In genomic region chr4:108071235-108071901, GRCm38 (mm10) we compare ENCODE assay signal across 8 mouse cellular contexts. TPM values are rescaled to one million over a fixed set of nuclear protein-coding genes. Genes with fewer than 3 reads are reported as not detected.
DNase-seq lines count a peak whose midpoint lies in the region; ATAC-seq and TF ChIP-seq lines count a peak whose summit lies in the region.

No protein-coding gene starts in this region.

- no peaks in the 10 kb centered on the region for H3K27me3 ChIP-seq in CH12.LX (replicated peaks)
- no peaks in the 10 kb centered on the region for H3K27me3 ChIP-seq in forebrain, embryonic 12.5 days
- no peaks in the 10 kb centered on the region for H3K27me3 ChIP-seq in liver, postnatal 0 days (ENCODE audit: insufficient read depth, low read length)
- H3K27me3 ChIP-seq in neural tube, embryonic 14.5 days (ENCODE audit: control insufficient read depth, insufficient read depth, low read length), result no peaks in the 10 kb centered on the region

- H3K9ac ChIP-seq in CH12.LX (ENCODE audit: insufficient read depth, low read depth), result peak overlapping the region; percentile 73
- H3K9ac ChIP-seq in forebrain, embryonic 12.5 days, result peak overlapping the region; percentile 46
- H3K9ac ChIP-seq in liver, postnatal 0 days (replicated peaks), result peak overlapping the region; percentile 72
- peak overlapping the region; percentile 37 for H3K9ac ChIP-seq in neural tube, embryonic 14.5 days (replicated peaks; ENCODE audit: low read depth, low read length)

- intact Hi-C loops in heart, postnatal 10 days (cut with DNase I), result loop anchor here (5.0 to 10.0 kb wide), 3 partner anchors 46 to 253 kb away; partner anchors contain the start of gene Coa7

- peaks cover 2 to 48% of the 10 kb centered on the region in 2 experiments for H3K36me3 ChIP-seq in CH12.LX (replicated peaks in 1 of 2; ENCODE audit: control insufficient read depth in 1 of 2, insufficient read depth in 1 of 2, low read length in 1 of 2)
- peaks cover 6% of the 10 kb centered on the region; the same call in 1 of the 2 replicates for H3K36me3 ChIP-seq in forebrain, embryonic 12.5 days (replicated peaks)
- peaks cover 17% of the 10 kb centered on the region; the same call in 1 of the 2 replicates for H3K36me3 ChIP-seq in liver, postnatal 0 days (replicated peaks; ENCODE audit: insufficient read depth, low read length)
- no peaks in the 10 kb centered on the region for H3K36me3 ChIP-seq in neural tube, embryonic 14.5 days (ENCODE audit: control insufficient read depth, insufficient read depth, low read length)

- peak overlapping the region; percentile 71 for H3K4me2 ChIP-seq in CH12.LX (ENCODE audit: insufficient read depth, low read depth, poor library complexity, severe bottlenecking)
- peak overlapping the region; percentile 60 for H3K4me2 ChIP-seq in forebrain, embryonic 12.5 days
- H3K4me2 ChIP-seq in liver, postnatal 0 days (ENCODE audit: low read depth, low read length), result peak overlapping the region; percentile 73
- peak overlapping the region; percentile 72 for H3K4me2 ChIP-seq in neural tube, embryonic 14.5 days (ENCODE audit: low read depth, low read length)

- H3K27ac ChIP-seq in CH12.LX (ENCODE audit: insufficient read depth, low read depth), result no peak overlapping the region
- H3K27ac ChIP-seq in forebrain, embryonic 12.5 days, result no peak overlapping the region
- peak overlapping the region; percentile 93 for H3K27ac ChIP-seq in liver, postnatal 0 days (ENCODE audit: low read depth)
- no peak overlapping the region; the same call in 1 of the 2 replicates for H3K27ac ChIP-seq in neural tube, embryonic 14.5 days (ENCODE audit: low read depth, low read length)

- peak; percentile 93 for DNase-seq in CH12.LX (ENCODE audit: extremely low read depth)
- DNase-seq in c-Kit-positive CD71-positive TER-119-negative erythroid progenitor cells, embryonic 14.5 days (ENCODE audit: low read depth), result peak; percentile 90
- DNase-seq in heart, postnatal 10 days, result peak; percentile 96 to 97
- DNase-seq in large intestine, adult 2 months (ENCODE audit: low read depth, low spot score), result peak; percentile 86
- DNase-seq in liver, postnatal 0 days, result peak; percentile 95
- DNase-seq in testis, postnatal 10 days (ENCODE audit: low spot score), result peak; percentile 96

- in situ Hi-C loops in CH12.LX (cut with MboI; ENCODE audit: low pct_ligation_motif_present, low pct_unique_long_range_greater_than_20kb, low sequenced_read_pairs), result no loop called here

- peak; percentile 57 for TF ChIP-seq POLR2A in CH12.LX (IDR thresholded peaks at IDR 0.05; ENCODE audit: low read depth, low read length)

- peak; percentile 96 for ATAC-seq in forebrain, embryonic 12.5 days (ENCODE audit: low FRiP score)
- ATAC-seq in liver, postnatal 0 days, result peak; percentile 77
- ATAC-seq in neural tube, embryonic 14.5 days (ENCODE audit: low read depth), result peak; percentile 97

- no peak for TF ChIP-seq RAD21 in CH12.LX (IDR thresholded peaks at IDR 0.05; ENCODE audit: low read depth, low read length)

- TF ChIP-seq EP300 in CH12.LX (IDR thresholded peaks at IDR 0.05; ENCODE audit: low read length), result 0 out of 2 replicates have a peak, but pooled peaks have one; percentile 34
- peak; percentile 12; the same call in 1 of the 2 replicates for TF ChIP-seq EP300 in liver, postnatal 0 days (IDR thresholded peaks at IDR 0.05; ENCODE audit: low read depth)

- dilution Hi-C loops in CH12.LX (cut with MboI; ENCODE audit: extremely low pct_ligation_motif_present, extremely low pct_unique_long_range_greater_than_20kb, low sequenced_read_pairs), result no loop called here

- no peak for TF ChIP-seq CTCF in CH12.LX (conservative IDR thresholded peaks at IDR 0.05 in 1 of 2, IDR thresholded peaks at IDR 0.05 in 1 of 2; ENCODE audit: low read depth in 2 of 2, low read length in 2 of 2)
- 0 out of 2 replicates have a peak, but pooled peaks have one; percentile 6 for TF ChIP-seq CTCF in liver, postnatal 0 days (IDR thresholded peaks at IDR 0.05; ENCODE audit: low read depth)

- peak overlapping the region; percentile 61 to 95 (median 70) for H3K4me3 ChIP-seq in CH12.LX (replicated peaks in 1 of 3; ENCODE audit: low read depth in 2 of 3, low read length in 2 of 3, poor library complexity in 1 of 3)
- peak overlapping the region; percentile 45 for H3K4me3 ChIP-seq in forebrain, embryonic 12.5 days (replicated peaks)
- peak overlapping the region; percentile 60 for H3K4me3 ChIP-seq in liver, postnatal 0 days (ENCODE audit: low read depth, low read length)
- H3K4me3 ChIP-seq in neural tube, embryonic 14.5 days (ENCODE audit: low read depth, low read length), result peak overlapping the region; percentile 54

- H3K79me2 ChIP-seq in CH12.LX (replicated peaks; ENCODE audit: control insufficient read depth, extremely low read depth, insufficient read depth, poor library complexity, severe bottlenecking), result peaks cover 8% of the 10 kb centered on the region

- H3K9me3 ChIP-seq in CH12.LX (replicated peaks; ENCODE audit: low read length), result no peaks in the 10 kb centered on the region
- H3K9me3 ChIP-seq in forebrain, embryonic 12.5 days, result no peaks in the 10 kb centered on the region
- H3K9me3 ChIP-seq in liver, postnatal 0 days (ENCODE audit: low read length), result no peaks in the 10 kb centered on the region
- H3K9me3 ChIP-seq in neural tube, embryonic 14.5 days (ENCODE audit: control insufficient read depth, low read length), result no peaks in the 10 kb centered on the region

- H3K4me1 ChIP-seq in CH12.LX (ENCODE audit: control insufficient read depth in 1 of 2, insufficient read depth in 2 of 2), result peaks cover 0 to 37% of the 10 kb centered on the region in 2 experiments; a peak in 2 of 4 replicates
- peaks cover 13% of the 10 kb centered on the region for H3K4me1 ChIP-seq in forebrain, embryonic 12.5 days
- peaks cover 14% of the 10 kb centered on the region for H3K4me1 ChIP-seq in liver, postnatal 0 days (ENCODE audit: insufficient read depth)
- peaks cover 8% of the 10 kb centered on the region for H3K4me1 ChIP-seq in neural tube, embryonic 14.5 days (ENCODE audit: control insufficient read depth, insufficient read depth, low read length)

- 3% methylated on average over 26 of the region's 26 CpGs for WGBS in forebrain, embryonic 12.5 days
- 2% methylated on average over 26 of the region's 26 CpGs for WGBS in large intestine, adult 2 months
- WGBS in liver, postnatal 0 days (ENCODE audit: insufficient replicate concordance), result 3% methylated on average over 26 of the region's 26 CpGs
- 3% methylated on average over 26 of the region's 26 CpGs for WGBS in neural tube, embryonic 14.5 days

TF ChIP-seq in CH12.LX, 34 proteins besides CTCF, POLR2A, EP300 and RAD21 (continues in another document):
- TF ChIP-seq MAZ (IDR thresholded peaks at IDR 0.05; ENCODE audit: low read depth, low read length), result peak; percentile 75
- peak; percentile 55 for TF ChIP-seq ETS1 (conservative IDR thresholded peaks at IDR 0.05; ENCODE audit: low read depth, low read length)
- TF ChIP-seq CHD2 (IDR thresholded peaks at IDR 0.05; ENCODE audit: low read length), result peak; percentile 52; the same call in 1 of the 2 replicates
- TF ChIP-seq MAX (IDR thresholded peaks at IDR 0.05; ENCODE audit: low read length), result peak; percentile 92
- TF ChIP-seq TCF12 (IDR thresholded peaks at IDR 0.05; ENCODE audit: low read depth, low read length), result peak; percentile 81
- TF ChIP-seq JUND (conservative IDR thresholded peaks at IDR 0.05; ENCODE audit: low read depth, low read length), result no peak
- TF ChIP-seq MAFK (IDR thresholded peaks at IDR 0.05; ENCODE audit: insufficient replicate concordance, low read length), result 0 out of 2 replicates have a peak, but pooled peaks have one; percentile 23
- TF ChIP-seq SIN3A (IDR thresholded peaks at IDR 0.05; ENCODE audit: low read length), result peak; percentile 99
- TF ChIP-seq TBP (conservative IDR thresholded peaks at IDR 0.05; ENCODE audit: low read depth, low read length), result 0 out of 2 replicates have a peak, but pooled peaks have one; percentile 55
- TF ChIP-seq E2F4 (IDR thresholded peaks at IDR 0.05; ENCODE audit: insufficient replicate concordance, low read depth, low read length), result peak; percentile 98
- peak; percentile 90 for TF ChIP-seq MYC (IDR thresholded peaks at IDR 0.05; ENCODE audit: low read depth, low read length)
- peak; percentile 85 for TF ChIP-seq IRF4 (IDR thresholded peaks at IDR 0.05; ENCODE audit: low read depth, low read length)
- TF ChIP-seq MXI1 (IDR thresholded peaks at IDR 0.05; ENCODE audit: low read depth, low read length), result peak; percentile 93
- TF ChIP-seq POLR2AphosphoS2 (IDR thresholded peaks at IDR 0.05; ENCODE audit: low read depth, low read length), result no peak
- peak; percentile 12; the same call in 1 of the 2 replicates for TF ChIP-seq GABPA (IDR thresholded peaks at IDR 0.05; ENCODE audit: insufficient replicate concordance, low read depth, low read length)
- no peak for TF ChIP-seq USF1 (IDR thresholded peaks at IDR 0.05; ENCODE audit: low read depth, low read length)
- peak; percentile 62; the same call in 1 of the 2 replicates for TF ChIP-seq ZMIZ1 (IDR thresholded peaks at IDR 0.05; ENCODE audit: low read depth, low read length)
- 0 out of 2 replicates have a peak, but pooled peaks have one; percentile 39 for TF ChIP-seq CHD1 (IDR thresholded peaks at IDR 0.05; ENCODE audit: low read depth, low read length)
- TF ChIP-seq PAX5 (IDR thresholded peaks at IDR 0.05; ENCODE audit: low read length), result no peak
- TF ChIP-seq NRF1 (IDR thresholded peaks at IDR 0.05; ENCODE audit: low read depth, low read length), result peak; percentile 74
- TF ChIP-seq NELFE (IDR thresholded peaks at IDR 0.05; ENCODE audit: low read depth, low read length), result peak; percentile 64
- peak; percentile 85 for TF ChIP-seq BHLHE40 (IDR thresholded peaks at IDR 0.05; ENCODE audit: low read depth, low read length)
- peak; percentile 88 for TF ChIP-seq HCFC1 (IDR thresholded peaks at IDR 0.05; ENCODE audit: low read depth, low read length)
- no peak for TF ChIP-seq USF2 (conservative IDR thresholded peaks at IDR 0.05; ENCODE audit: low read depth, low read length)
- no peak for TF ChIP-seq ZC3H11A (IDR thresholded peaks at IDR 0.05; ENCODE audit: low read depth, low read length)
- TF ChIP-seq ZNF384 (IDR thresholded peaks at IDR 0.05; ENCODE audit: low read depth, low read length), result no peak; the same call in 1 of the 2 replicates

RNA-seq across cellular contexts. Expression of gene Podn, which starts 24.9 kb away (rescaled TPM):
- total RNA-seq in CH12.LX (2012; rRNA removed), result 0.04 TPM in 2 replicates
- not detected in 2 replicates for total RNA-seq in CH12.LX (2014; rRNA removed)
- polyA plus RNA-seq in CH12.LX (2012; ENCODE audit: insufficient read length, low read depth), result not detected in 2 replicates
- 0.21 and 0.27 TPM in 2 replicates for polyA plus RNA-seq in forebrain, embryonic 12.5 days (2016; fragmentation: Nextera tagmentation; extraction: Ambion mirVana)
- total RNA-seq in heart, postnatal 10 days (2021), result 10 to 100 TPM; 12.1 to 24.1 TPM
- polyA plus RNA-seq in large intestine, adult 2 months (2012; rRNA removed), result 19.0 and 53.1 TPM in 2 replicates
- polyA plus RNA-seq in liver, postnatal 0 days (2015; fragmentation: Nextera tagmentation; extraction: Ambion mirVana), result 0.34 and 0.43 TPM in 2 replicates
- 0.75 and 1.3 TPM in 2 replicates for polyA plus RNA-seq in neural tube, embryonic 14.5 days (2014; fragmentation: Nextera tagmentation; extraction: Ambion mirVana)
